Mouse (Mus musculus) bone marrow macrophage, adult 2 months (primary cell): ENCODE measurements around the gene Tmem104.

Experiments
- CTCF ChIP-seq: IDR thresholded peaks from 2 replicates; pipeline ENCODE4 v1.5.1; 2012; ENCODE audit warnings: low read depth, mild to moderate bottlenecking, low read length, moderate library complexity
- POLR2A ChIP-seq: IDR thresholded peaks from 2 replicates; pipeline ENCODE4 v1.6.1; 2012; ENCODE audit warnings: mild to moderate bottlenecking, low read depth, low read length, borderline replicate concordance

GRCm38 (mm10) chr11:115160016-115160797, 27.1 kb upstream of the Tmem104 start:
- peak; percentile 63 for TF ChIP-seq CTCF
- TF ChIP-seq POLR2A, result no peak
